Mouse (Mus musculus) CD4-positive, CD25-positive, alpha-beta regulatory T cell, adult 2 months (primary cell): ENCODE results near the gene Fam228a.
"Not testable (repeated sequence)": the region's sequence is repeated elsewhere in the genome, so short reads cannot be mapped to it uniquely, and the experiment has no call there.

Experiments used
- DNase-seq: peaks from one replicate; pipeline ENCODE4 v3.0.0-alpha.2; 2012; ENCODE audit warnings: low read depth, low spot score

The Fam228a gene

DNA sequence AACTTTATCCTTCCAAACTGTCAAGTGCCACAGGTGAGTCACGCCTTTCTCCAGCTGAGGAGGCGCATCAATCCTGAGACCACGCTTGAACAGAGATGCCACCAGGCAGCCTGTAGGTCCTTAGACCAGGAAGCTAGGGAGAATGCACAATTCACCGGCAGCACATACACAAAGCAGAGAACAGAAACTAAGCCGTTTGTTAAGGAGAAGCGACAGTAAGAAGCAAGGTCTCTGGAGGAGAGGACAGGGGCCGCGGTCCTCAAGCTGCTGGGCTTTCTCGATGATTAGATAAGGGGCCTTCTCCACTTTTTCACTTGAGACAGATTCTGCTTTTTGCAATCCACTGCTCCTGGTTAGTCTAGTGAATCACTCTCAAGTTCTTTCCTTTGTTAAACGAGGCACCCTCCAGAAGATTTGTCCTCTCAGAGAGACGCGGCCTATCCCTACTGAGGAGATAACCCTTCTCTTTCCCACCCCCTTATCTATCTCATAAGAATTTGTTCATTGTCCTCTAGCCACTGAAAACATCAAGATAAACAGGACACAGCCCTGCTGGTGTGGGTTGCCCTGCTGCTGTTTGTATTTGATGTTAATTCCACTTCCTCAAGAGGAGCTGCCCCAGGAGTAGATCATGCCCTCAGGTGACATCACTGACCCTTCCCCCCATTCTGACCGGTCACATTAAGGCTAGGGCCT, 19.0 kb downstream of the Fam228a start:
- no peak for DNase-seq

DNA sequence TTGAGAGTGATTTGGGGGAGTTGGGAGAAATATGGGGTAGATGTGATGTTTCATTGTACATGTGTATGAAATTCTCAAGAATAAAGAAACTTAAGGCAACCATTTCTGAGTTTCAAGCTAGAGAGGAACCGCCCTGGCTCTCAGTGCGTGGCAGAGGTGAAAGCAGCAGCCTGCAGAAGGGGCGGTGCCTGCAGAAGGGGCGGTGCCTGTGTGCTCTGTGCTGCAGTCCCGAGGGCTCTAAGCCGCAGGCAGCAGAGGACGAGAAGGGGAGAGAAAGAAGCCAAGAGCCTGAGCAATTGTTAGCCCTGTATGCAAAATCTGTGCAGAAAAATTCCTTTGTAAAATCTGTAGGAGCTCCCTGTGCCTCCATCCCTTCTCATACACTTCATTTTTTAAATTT, 20.8 kb downstream of the Fam228a start:
- DNase-seq = peak; percentile 73

DNA sequence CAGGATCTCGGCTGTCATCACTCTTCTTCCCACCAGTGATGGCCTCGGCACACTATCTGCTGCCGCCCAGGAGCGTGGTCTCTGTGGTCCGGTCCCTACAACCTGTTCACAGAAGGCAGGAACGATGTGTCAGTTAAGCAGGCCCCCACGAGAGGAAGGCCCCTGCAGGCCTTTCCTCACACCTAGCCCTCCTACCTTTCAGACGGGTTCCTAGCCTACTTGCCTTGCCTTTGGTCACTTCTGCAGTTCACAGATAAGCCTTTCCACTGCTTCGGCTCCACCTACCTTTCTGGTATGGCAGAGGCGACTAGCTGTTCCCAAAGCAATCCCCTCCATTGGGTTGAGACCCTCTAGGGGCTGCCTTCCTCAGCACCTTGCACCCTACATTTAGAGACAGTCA, 22.6 kb downstream of the Fam228a start:
- DNase-seq = no peak

- no peak for DNase-seq
Measured at GRCm38 (mm10) chr12:4713361-4713760, 24.9 kb downstream of the Fam228a start.

GRCm38 (mm10) chr12:4709926-4710325, 28.3 kb downstream of the Fam228a start:
- DNase-seq = no peak

DNA sequence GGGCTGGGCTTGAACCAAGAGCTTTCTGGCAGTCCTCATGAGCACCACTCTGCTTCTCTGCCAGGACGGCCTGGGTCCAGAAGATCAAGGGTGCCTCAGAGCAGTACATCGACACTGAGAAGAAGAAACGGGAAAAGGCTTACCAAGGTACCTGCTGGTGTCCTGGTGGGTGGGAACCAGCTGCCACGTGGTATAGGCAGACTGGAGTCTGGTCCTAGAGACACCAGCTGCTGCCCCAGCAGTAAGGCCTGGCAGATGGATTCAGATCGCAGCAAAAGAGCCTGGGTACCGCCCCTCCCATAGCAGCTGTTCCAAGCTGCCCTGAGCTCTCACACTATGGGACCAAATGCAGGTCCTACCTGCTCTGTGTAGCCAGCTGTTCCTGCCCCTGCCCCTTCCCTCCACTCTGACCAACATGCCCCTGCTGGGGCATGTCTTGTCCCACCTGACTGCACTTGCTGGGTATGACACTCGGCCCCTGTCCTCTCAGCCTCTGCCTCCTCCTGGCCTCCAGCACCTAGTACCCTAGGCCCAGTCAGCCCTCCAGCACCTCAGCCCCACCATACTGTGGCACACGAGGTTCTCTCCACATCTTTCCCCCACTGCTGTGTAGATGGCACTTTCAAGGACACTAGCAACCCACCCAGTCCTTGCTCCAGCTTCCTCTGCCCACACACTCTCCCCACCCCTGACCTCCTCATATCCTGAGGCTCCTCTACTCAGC, 29.2 kb downstream of the Fam228a start:
- no peak for DNase-seq

- DNase-seq = no peak
Measured at GRCm38 (mm10) chr12:4708296-4708695, 29.9 kb downstream of the Fam228a start.

- no peak for DNase-seq
Measured at GRCm38 (mm10) chr12:4707488-4708017, 30.7 kb downstream of the Fam228a start.

DNA sequence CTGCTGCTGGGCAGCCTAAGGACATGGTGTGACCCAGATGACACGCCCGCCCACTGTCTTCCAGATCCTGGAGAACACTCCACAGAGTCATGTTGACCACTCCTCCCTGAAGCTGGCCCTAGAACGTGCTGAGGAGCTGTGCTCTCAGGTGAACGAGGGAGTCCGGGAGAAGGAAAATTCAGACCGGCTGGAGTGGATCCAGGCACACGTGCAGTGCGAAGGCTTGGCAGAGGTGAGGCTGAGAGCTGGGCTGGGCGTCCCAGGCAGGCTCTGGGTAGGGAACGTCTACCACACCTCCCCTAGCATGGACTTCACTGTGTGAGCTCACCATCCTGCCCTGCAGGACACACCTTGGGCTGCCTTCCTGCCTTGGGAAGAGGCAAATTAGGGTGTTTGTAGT, 31.3 kb downstream of the Fam228a start:
- no peak for DNase-seq

- no peak for DNase-seq
Measured at GRCm38 (mm10) chr12:4706175-4706574, 32.1 kb downstream of the Fam228a start.

DNA sequence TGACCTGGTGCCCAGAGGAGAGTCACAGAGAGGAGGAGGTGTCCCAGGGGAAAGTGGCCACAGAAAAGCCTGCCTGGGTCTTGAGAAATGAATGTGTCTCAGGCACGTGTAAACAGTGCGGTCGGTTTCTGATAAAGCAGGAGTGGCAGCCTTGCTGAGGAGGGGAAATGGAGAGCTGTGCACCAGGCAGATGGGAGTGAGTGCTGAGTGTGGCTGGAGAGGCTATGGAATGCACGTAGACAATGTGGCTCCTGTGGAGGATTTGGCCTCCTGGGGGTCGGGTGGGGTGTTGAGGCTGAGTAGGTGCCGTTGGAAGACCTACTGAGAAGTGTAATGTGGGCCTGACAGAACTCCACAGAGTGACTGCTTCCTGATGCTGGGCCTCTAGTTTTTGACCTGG, 32.6 kb downstream of the Fam228a start:
- DNase-seq = not testable (repeated sequence)

- no peak for DNase-seq
Measured at GRCm38 (mm10) chr12:4694534-4694933, 43.7 kb downstream of the Fam228a start.

- no peak for DNase-seq
Measured at GRCm38 (mm10) chr12:4691193-4691592, 47.0 kb downstream of the Fam228a start.

GRCm38 (mm10) chr12:4689341-4689740, 48.9 kb downstream of the Fam228a start:
- DNase-seq = no peak

GRCm38 (mm10) chr12:4688386-4688785, 49.8 kb downstream of the Fam228a start:
- no peak for DNase-seq

GRCm38 (mm10) chr12:4685441-4685840, 52.8 kb downstream of the Fam228a start:
- DNase-seq = no peak

- no peak for DNase-seq
Measured at GRCm38 (mm10) chr12:4679971-4680370, 58.3 kb downstream of the Fam228a start.

GRCm38 (mm10) chr12:4676336-4676735, 61.9 kb downstream of the Fam228a start:
- DNase-seq = no peak

- no peak for DNase-seq
Measured at GRCm38 (mm10) chr12:4665675-4666037, 72.6 kb downstream of the Fam228a start.

DNA sequence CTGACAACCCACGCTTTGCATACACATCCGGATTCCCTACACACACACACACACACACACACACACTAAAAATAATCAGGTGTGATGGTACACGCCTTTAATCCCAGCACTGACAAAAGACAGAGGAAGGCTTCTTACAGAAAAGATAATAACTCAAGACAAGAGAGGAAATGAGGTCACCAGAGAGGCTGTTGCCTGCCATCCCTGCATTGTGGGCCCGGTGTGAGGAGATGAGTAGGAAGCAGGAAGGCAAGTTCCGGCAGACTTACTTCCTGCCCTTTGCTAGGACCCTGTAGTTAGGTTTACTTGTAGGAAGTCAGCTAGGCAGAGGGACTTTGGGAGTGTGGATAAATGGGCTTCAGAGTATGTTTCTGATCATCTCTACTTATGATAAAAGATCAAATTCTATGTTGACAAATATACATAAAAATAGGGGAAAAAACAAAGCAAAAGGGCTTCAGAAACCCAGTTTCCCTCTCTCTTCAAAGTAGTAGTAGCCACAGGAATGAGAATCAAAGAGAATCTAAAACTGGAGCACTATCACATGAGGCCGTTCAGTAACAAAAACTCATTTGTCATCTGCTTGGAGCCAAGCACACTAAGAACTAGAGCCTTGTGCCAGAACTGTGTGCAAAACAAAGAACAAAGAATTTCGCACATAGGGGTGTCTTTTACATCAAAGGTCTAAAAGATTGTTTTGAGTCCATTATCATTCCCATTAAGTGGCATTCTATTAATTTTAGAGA, 73.1 kb downstream of the Fam228a start:
- peak; percentile 41 for DNase-seq
